Mouse (Mus musculus) testis, postnatal 10 days (tissue): ENCODE results near the gene Epha6.

ENCODE experiments used
- DNase-seq: peaks from one replicate; pipeline ENCODE4 v3.0.0; 2021; ENCODE audit warnings: low spot score

Epha6 gene

GRCm38 (mm10) chr16:59639985-59640384 lies 965.3 kb downstream of the Epha6 start:
- no peak for DNase-seq

DNA sequence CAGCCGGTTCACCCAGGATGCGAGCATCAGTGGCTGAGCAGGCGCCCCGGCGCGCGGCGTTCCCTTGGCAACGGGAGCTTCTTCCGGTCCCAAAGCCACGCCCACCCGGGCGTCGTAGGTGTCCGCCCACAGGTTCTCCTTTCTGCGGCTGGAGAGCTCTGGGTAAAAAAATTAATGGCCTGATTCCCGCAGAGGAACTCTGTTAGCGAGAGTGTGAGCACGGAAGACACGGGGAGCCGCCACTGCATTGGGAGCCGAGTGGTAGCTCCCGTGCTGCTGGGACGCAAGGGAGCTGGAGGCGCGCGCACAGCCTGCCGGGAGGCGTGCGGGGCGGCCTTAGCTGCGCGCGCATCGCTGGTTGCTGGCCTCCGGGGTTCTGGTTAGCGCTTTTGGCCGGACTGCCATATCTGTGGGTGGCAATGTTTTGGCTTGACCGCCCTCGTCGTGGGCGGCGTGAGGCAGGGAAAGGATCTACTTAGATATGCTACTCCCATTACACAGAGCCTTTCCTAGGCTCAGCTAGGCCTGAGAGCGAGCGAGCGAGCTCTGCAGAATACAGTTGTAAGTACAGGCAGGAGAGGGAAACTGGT lies 966.1 kb downstream of the Epha6 start, which contains the start of gene Arl6:
Arl6 (minus strand) TSS at position 290 of the 590 bp plus-strand sequence.
- DNase-seq: peak; percentile 97

DNA sequence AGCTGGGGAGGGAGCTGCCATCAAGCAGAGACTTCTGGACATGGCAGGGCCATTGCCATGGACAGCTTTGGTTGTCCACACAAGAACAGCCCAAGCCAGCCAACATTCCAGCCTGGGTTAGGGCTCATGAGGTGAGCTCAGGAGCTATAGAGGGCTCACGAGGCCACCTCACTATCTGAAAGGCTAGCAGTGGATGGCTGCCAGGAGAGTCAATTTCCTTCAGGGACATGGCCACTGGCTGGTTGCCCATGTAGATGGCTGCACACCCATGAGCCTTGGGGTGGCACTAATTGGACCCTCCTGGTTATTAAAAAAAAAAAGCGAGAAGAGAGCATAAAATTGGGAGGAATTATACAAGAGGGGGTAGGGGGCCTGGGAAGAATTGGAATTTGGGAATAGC lies 970.7 kb downstream of the Epha6 start:
- DNase-seq: no peak

DNA sequence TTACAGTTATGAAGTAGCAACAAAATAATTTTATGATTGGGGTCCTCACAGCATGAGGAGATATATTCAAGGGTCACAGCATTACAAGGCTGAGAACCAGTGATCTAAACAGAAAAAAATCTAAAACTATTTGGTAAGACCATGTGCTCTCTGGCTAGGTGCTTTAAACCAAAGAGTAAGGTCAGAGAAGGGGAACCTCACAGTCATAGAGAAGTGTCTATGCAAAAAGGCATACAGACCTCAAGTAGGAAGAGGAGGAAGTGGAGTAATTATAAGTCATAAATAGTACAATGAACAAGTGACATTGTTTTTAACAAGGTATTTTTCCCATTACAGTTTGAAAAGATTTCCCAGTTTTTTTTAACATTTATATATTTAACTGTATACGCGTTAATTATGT lies 983.8 kb downstream of the Epha6 start:
- DNase-seq: no peak

DNA sequence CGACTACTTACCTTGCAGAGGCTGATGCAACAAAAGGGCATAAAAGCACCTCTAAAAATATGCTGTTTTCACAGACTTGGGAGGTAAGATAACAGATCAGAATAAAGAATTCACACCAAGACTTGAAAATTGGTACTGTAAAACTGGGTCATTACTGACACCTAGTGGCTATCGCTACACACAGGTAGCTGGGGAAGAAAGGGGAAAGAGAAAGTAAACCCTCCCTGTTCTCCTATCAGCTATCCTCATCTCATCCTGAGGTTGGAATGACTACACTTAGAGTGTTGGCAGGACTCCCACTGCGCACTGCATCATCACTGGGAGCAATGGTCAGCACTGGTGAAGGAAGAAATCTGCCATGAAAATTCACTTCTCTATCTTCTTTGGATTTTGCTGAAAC lies 988.2 kb downstream of the Epha6 start:
- DNase-seq: no peak

DNA sequence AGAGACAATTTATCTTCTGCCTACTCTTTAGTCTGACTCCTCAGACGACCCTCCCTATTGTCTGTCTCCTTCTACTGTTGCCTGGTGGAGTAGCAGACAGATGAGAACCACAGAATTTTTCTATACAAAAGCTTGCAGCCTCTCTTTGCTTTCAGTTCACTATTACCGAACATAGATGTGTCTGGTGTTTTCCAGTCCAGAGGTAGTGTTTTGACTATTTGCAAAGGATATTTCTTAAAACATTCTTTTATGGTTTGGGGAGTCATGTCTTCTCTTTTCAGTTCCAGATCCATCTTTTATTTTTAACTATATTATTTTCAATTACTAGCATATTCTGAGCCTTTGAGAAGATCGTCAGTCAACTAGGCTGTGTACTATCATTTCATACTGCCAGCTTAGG lies 989.7 kb downstream of the Epha6 start:
- DNase-seq: no peak

DNA sequence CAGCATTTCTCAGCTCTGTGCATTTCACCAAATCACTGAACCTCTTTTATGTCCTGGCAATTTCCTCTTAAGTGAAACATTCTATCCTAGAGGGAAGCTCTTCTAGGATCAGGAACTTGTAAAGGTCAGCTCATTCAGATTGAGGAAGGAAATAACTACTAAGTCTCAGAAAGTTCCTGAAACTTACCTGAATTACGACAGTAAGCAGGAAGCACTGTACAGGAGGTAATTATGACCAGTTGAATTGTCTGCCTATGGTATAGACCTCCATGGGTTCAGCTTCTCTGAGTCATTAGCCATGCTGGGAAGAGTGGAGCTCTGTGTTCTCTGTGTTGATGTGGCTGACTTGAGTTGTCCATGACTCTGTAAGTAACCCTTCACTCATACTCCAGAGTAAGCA lies 994.6 kb downstream of the Epha6 start:
- no peak for DNase-seq

DNA sequence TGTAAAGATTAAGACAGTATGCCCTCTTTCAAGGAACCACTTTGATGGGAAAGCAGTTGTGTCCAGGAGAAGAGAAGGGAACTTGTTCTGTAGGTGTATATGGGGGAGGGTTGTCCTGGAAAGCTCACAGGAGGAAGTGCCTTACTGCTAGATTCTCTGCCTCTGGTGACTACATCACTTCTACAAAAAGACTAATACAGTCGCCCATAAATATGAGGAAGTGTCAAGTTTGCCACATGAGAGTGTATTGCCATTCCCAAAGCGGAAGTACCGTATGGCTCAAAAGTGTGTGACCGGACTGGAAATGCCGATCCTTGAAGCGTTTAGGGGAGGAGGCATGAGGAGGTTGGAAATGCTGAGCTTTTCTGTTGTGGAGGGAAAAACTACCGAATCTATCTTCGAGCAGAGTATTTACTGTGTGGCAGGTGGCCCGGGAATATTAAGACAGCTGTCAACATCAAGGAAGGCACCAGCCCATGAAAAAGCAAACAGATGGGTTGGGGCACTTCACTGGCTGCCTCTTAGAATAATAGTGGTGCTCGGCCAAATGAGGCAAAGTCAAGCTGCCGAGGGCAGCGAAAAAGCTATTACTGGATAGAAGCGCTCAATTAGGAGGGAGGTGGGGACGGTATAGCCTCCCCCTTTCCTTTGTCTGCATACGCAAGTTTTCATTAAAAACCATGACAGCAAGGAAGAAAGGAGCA lies 1001.1 kb downstream of the Epha6 start:
- no peak for DNase-seq
